Mouse (Mus musculus): ENCODE measurements around the gene Cyct.

GRCm38 (mm10) chr2:76360226-76360625, at the start of gene Cyct:
- no peak for TF ChIP-seq EP300 (IDR thresholded peaks at IDR 0.05; ENCODE audit: low read depth in 1 of 2, low read length in 2 of 2)
- no peak for TF ChIP-seq NELFE (IDR thresholded peaks at IDR 0.05; ENCODE audit: low read depth, low read length)
- TF ChIP-seq HCFC1 (IDR thresholded peaks at IDR 0.05; ENCODE audit: low read depth, low read length), result no peak
- TF ChIP-seq ZNF384 (IDR thresholded peaks at IDR 0.05; ENCODE audit: low read depth, low read length), result no peak
- TF ChIP-seq MEF2A (IDR thresholded peaks at IDR 0.05; ENCODE audit: extremely low read depth, insufficient replicate concordance, low read depth, low read length, poor library complexity, severe bottlenecking), result no peak
- no peak for TF ChIP-seq KAT2A (conservative IDR thresholded peaks at IDR 0.05; ENCODE audit: low read depth, low read length)
- no peak for TF ChIP-seq POLR2AphosphoS2 (IDR thresholded peaks at IDR 0.05; ENCODE audit: low read length)
- no peak for TF ChIP-seq MAX (IDR thresholded peaks at IDR 0.05; ENCODE audit: low read length)
- TF ChIP-seq CTCF (IDR thresholded peaks at IDR 0.05 in 2 of 3, conservative IDR thresholded peaks at IDR 0.05 in 1 of 3; ENCODE audit: control insufficient read depth in 1 of 3, insufficient read depth in 1 of 3, low read depth in 2 of 3, low read length in 3 of 3, poor library complexity in 1 of 3, severe bottlenecking in 1 of 3), result no peak
- no peak for TF ChIP-seq POLR2A (IDR thresholded peaks at IDR 0.05; ENCODE audit: control insufficient read depth in 1 of 2, insufficient read depth in 1 of 2, low read depth in 1 of 2, low read length in 2 of 2, poor library complexity in 1 of 2)
- no peak for TF ChIP-seq GATA1 (IDR thresholded peaks at IDR 0.05; ENCODE audit: low read depth, low read length)
- TF ChIP-seq TBP (IDR thresholded peaks at IDR 0.05; ENCODE audit: low read depth, low read length), result no peak
- no peak for TF ChIP-seq ETS1 (IDR thresholded peaks at IDR 0.05; ENCODE audit: low read depth, low read length)
